Mouse (Mus musculus): ENCODE measurements around the gene Myh3. TPM values are rescaled to one million over a fixed set of nuclear protein-coding genes. Genes with fewer than 3 reads are reported as not detected.
"Not testable (repeated sequence)": the region's sequence is repeated elsewhere in the genome, so short reads cannot be mapped to it uniquely, and the experiment has no call there.

Gene Myh3
- polyA plus RNA-seq, 1 experiment from 2014 or later: 0.38 TPM

DNA sequence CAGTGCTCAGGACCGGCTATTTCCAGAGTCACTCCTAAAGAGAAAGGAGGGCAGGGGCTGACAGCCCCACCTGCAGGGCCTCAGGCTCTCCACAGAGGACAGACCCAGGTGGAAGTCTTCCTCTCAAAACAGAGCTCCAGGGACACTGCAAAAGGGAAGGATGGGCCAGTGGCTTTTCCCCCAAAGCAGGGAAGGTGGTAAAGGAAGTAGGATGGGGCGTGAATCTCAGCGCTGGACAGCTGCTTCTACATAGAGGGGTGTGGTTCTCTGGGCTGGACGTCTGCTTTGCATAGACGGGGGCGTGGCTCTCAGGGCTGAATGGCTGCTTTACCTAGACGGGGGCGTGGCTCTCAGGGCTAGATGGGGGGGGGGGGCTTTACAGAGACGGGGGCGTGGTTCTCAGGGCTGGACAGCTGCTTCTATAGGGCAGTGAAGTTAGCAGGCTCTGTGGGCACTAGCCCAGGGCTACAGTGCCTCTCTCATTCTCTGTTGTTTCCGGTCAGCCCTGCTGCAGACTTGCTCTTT, 3.1 kb downstream of the Myh3 start:
- Histone ChIP-seq H3K9me3 (ENCODE audit: control insufficient read depth, low read length) (no peaks in the 10 kb centered on the region), H3K4me3 (ENCODE audit: low read depth, low read length) (no peak overlapping the region), H3K9ac (ENCODE audit: low read depth, low read length) (no peak overlapping the region), H3K4me1 (replicated peaks; ENCODE audit: control insufficient read depth, insufficient read depth, low read length) (no peaks in the 10 kb centered on the region), H3K4me2 (no peak overlapping the region), H3K36me3 (ENCODE audit: control insufficient read depth, insufficient read depth, low read length) (no peaks in the 10 kb centered on the region), H3K27me3 (replicated peaks; ENCODE audit: control insufficient read depth, insufficient read depth, low read length) (peaks cover 24% of the 10 kb centered on the region), H3K27ac (ENCODE audit: low read depth, low read length) (no peak overlapping the region)
- DNase-seq (ENCODE audit: low spot score): peak; percentile 56
- ATAC-seq (replicated peaks; ENCODE audit: low FRiP score): peak; percentile 75
- 4% methylated on average over 11 of the region's 11 CpGs for WGBS

DNA sequence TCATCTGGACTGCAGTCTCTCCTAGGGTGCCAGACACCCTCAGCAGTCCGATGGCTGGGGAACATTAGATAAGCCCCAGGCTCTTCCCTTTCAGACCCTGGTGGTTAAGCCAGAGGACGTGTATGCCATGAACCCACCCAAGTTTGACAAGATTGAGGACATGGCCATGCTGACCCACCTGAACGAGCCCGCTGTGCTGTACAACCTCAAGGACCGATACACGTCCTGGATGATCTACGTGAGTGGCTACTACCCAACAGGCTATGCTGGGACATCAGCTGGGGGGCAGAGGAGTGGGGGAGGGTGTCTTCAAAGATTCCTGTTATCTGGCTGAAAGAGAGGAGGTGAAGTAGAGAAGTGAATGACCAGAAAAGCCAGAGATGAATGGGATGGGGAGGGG, 4.1 kb downstream of the Myh3 start:
- Histone ChIP-seq H3K27me3 (replicated peaks; ENCODE audit: control insufficient read depth, insufficient read depth, low read length) (peaks cover 24% of the 10 kb centered on the region), H3K4me3 (ENCODE audit: low read depth, low read length) (no peak overlapping the region), H3K4me1 (replicated peaks; ENCODE audit: control insufficient read depth, insufficient read depth, low read length) (no peaks in the 10 kb centered on the region), H3K27ac (ENCODE audit: low read depth, low read length) (no peak overlapping the region), H3K36me3 (ENCODE audit: control insufficient read depth, insufficient read depth, low read length) (no peaks in the 10 kb centered on the region), H3K4me2 (no peak overlapping the region), H3K9ac (ENCODE audit: low read depth, low read length) (no peak overlapping the region), H3K9me3 (ENCODE audit: control insufficient read depth, low read length) (no peaks in the 10 kb centered on the region)
- DNase-seq (ENCODE audit: low spot score) (no peak), ATAC-seq (replicated peaks; ENCODE audit: low FRiP score) (no peak)
- WGBS: 67% methylated on average over 7 of the region's 7 CpGs

DNA sequence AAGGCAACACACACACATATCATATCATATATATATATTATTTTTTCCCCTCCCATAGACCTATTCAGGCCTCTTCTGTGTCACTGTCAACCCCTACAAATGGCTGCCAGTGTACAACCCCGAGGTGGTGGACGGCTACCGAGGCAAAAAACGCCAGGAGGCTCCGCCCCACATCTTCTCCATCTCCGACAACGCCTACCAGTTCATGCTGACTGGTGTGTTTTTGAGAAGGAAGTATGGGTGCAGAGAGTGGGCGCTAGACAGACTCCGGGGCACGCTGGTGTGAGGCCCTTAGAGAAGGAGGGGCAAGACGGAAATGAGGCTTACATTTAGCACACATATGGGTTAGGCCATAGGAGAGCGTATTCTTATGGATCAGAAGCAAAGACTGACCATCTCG, 4.7 kb downstream of the Myh3 start:
- Histone ChIP-seq H3K4me2 (no peak overlapping the region), H3K9me3 (ENCODE audit: control insufficient read depth, low read length) (no peaks in the 10 kb centered on the region), H3K4me1 (replicated peaks; ENCODE audit: control insufficient read depth, insufficient read depth, low read length) (no peaks in the 10 kb centered on the region), H3K36me3 (ENCODE audit: control insufficient read depth, insufficient read depth, low read length) (no peaks in the 10 kb centered on the region), H3K9ac (ENCODE audit: low read depth, low read length) (no peak overlapping the region), H3K27me3 (replicated peaks; ENCODE audit: control insufficient read depth, insufficient read depth, low read length) (peaks cover 24% of the 10 kb centered on the region), H3K4me3 (ENCODE audit: low read depth, low read length) (no peak overlapping the region), H3K27ac (ENCODE audit: low read depth, low read length) (no peak overlapping the region)
- ATAC-seq (replicated peaks; ENCODE audit: low FRiP score) (no peak), DNase-seq (ENCODE audit: low spot score) (no peak)
- 72% methylated on average over 13 of the region's 13 CpGs for WGBS

DNA sequence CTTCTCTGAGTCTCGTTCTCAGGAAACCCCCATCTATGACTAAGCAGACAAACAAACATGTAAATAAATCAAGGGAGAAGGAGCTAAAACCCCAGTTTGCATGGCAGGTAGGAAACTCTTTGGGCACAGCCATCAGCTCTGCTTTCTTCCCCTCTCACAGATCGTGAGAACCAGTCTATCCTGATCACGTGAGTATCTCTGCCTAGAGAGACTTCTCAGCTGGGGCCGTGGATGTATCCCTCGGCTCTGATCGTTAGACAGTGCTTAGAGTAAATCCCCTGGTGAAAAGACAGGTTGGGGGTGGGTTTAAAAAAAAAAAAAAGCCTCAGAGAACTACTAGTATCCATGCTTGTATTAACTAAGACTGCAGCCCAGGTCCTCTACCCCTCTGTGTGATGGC, 5.1 kb downstream of the Myh3 start:
- no peaks in the 10 kb centered on the region for H3K4me1 ChIP-seq (replicated peaks; ENCODE audit: control insufficient read depth, insufficient read depth, low read length)
- H3K4me2 ChIP-seq: no peak overlapping the region
- WGBS: 60% methylated on average over 6 of the region's 6 CpGs

DNA sequence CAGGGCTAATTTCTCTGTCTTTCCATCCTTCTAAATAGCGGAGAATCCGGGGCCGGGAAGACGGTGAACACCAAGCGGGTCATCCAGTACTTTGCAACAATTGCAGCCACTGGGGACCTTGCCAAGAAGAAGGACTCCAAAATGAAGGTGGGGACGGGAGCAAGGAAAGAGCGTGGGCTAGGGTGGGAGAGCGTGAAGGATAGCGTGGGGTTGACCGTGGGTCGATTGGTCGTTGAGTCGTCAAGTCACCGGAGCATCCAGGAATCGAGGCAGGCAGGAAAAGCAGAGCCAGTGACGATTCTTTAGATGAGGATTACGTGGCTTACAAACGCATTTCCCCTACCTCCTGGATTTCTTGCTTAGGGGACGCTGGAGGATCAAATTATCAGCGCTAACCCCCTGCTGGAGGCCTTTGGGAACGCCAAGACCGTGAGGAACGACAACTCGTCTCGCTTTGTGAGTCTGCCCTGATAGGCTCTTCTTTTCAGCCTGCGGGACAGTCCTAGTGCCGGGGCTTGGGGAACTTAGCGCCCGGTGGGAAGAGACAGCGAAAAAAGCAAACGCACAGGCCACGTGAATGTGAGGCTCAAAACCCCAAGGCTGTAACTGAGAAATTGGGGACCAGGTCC, 5.7 kb downstream of the Myh3 start:
- Histone ChIP-seq H3K27me3 (replicated peaks; ENCODE audit: control insufficient read depth, insufficient read depth, low read length) (peaks cover 26% of the 10 kb centered on the region), H3K27ac (ENCODE audit: low read depth, low read length) (no peak overlapping the region), H3K36me3 (ENCODE audit: control insufficient read depth, insufficient read depth, low read length) (no peaks in the 10 kb centered on the region), H3K4me2 (no peak overlapping the region), H3K4me1 (replicated peaks; ENCODE audit: control insufficient read depth, insufficient read depth, low read length) (no peaks in the 10 kb centered on the region), H3K9me3 (ENCODE audit: control insufficient read depth, low read length) (no peaks in the 10 kb centered on the region), H3K4me3 (ENCODE audit: low read depth, low read length) (no peak overlapping the region), H3K9ac (ENCODE audit: low read depth, low read length) (no peak overlapping the region)
- WGBS: 39% methylated on average over 32 of the region's 32 CpGs
- DNase-seq (ENCODE audit: low spot score): no peak
- no peak for ATAC-seq (replicated peaks; ENCODE audit: low FRiP score)

More for the DNA sequence above, 5.1 kb downstream of the Myh3 start:
- Histone ChIP-seq H3K4me3 (ENCODE audit: low read depth, low read length) (no peak overlapping the region), H3K27me3 (replicated peaks; ENCODE audit: control insufficient read depth, insufficient read depth, low read length) (peaks cover 24% of the 10 kb centered on the region), H3K36me3 (ENCODE audit: control insufficient read depth, insufficient read depth, low read length) (no peaks in the 10 kb centered on the region), H3K27ac (ENCODE audit: low read depth, low read length) (no peak overlapping the region), H3K9me3 (ENCODE audit: control insufficient read depth, low read length) (no peaks in the 10 kb centered on the region), H3K9ac (ENCODE audit: low read depth, low read length) (no peak overlapping the region)
- DNase-seq (ENCODE audit: low spot score) (no peak), ATAC-seq (replicated peaks; ENCODE audit: low FRiP score) (no peak)

DNA sequence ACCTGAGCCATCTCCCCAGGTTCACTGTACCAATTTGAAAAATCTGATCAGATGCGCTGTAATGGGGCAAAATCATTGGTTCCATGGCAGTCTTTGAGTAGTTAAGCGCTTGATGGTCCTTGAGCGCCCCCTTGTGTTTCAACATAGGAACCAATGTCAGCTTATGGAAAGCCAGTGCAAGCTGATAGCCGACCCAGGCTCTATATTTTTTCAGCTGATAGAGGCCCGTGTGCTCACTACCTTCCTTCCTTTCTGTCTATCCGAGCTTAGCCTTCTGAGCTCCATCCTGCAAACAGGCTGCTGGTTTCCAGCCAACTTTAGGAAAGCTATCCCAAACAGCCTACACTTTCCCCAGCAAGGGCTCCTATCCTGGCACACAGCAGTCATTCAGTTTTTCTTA, 7.4 kb downstream of the Myh3 start:
- Histone ChIP-seq H3K36me3 (ENCODE audit: control insufficient read depth, insufficient read depth, low read length) (no peaks in the 10 kb centered on the region), H3K9ac (ENCODE audit: low read depth, low read length) (no peak overlapping the region), H3K27ac (ENCODE audit: low read depth, low read length) (no peak overlapping the region), H3K4me2 (no peak overlapping the region), H3K9me3 (ENCODE audit: control insufficient read depth, low read length) (no peaks in the 10 kb centered on the region), H3K4me3 (ENCODE audit: low read depth, low read length) (no peak overlapping the region), H3K4me1 (replicated peaks; ENCODE audit: control insufficient read depth, insufficient read depth, low read length) (no peaks in the 10 kb centered on the region), H3K27me3 (replicated peaks; ENCODE audit: control insufficient read depth, insufficient read depth, low read length) (peaks cover 30% of the 10 kb centered on the region)
- ATAC-seq (replicated peaks; ENCODE audit: low FRiP score): peak; percentile 30; the same call in 1 of the 2 replicates
- WGBS: 2% methylated on average over 6 of the region's 6 CpGs
- DNase-seq (ENCODE audit: low spot score): peak; percentile 56

DNA sequence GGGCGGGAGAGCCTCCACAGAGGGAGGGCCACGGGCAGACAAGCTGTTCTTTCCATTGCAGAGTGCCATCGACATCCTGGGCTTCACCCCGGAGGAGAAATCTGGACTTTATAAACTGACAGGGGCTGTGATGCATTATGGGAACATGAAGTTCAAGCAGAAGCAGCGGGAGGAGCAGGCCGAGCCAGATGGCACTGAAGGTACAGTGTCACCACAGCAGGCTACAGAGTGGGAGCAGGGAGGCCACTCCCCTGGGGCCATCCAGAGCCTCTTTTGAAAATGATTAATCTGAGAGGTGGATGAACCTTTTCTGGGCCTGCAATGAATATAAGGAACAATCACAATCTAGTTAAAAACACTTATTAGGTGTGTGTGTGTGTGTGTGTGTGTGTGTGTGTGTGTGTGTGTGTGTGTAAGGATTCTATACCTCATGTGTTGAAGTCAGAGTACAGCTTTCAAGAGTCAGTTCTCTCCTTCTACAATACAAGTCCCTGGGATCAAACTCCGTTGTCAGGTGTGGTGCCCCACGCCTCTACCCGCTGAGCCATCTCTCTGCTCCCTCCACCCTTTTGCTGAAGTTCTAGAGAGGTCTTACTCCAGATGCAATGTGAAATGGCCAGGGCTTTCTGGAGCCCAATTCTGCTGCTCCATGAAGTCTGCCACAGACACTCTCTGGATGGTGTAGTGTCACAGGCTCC, 8.5 kb downstream of the Myh3 start:
- H3K4me3 ChIP-seq (ENCODE audit: low read depth, low read length): no peak overlapping the region
- no peak overlapping the region for H3K4me2 ChIP-seq
- no peak overlapping the region for H3K27ac ChIP-seq (ENCODE audit: low read depth, low read length)
- no peaks in the 10 kb centered on the region for H3K4me1 ChIP-seq (replicated peaks; ENCODE audit: control insufficient read depth, insufficient read depth, low read length)
- DNase-seq (ENCODE audit: low spot score) (no peak), ATAC-seq (replicated peaks; ENCODE audit: low FRiP score) (no peak)
- H3K9me3 ChIP-seq (ENCODE audit: control insufficient read depth, low read length): no peaks in the 10 kb centered on the region
- H3K9ac ChIP-seq (ENCODE audit: low read depth, low read length): no peak overlapping the region
- no peaks in the 10 kb centered on the region for H3K36me3 ChIP-seq (ENCODE audit: control insufficient read depth, insufficient read depth, low read length)
- WGBS: 49% methylated on average over 9 of the region's 9 CpGs
- H3K27me3 ChIP-seq (replicated peaks; ENCODE audit: control insufficient read depth, insufficient read depth, low read length): peaks cover 30% of the 10 kb centered on the region

DNA sequence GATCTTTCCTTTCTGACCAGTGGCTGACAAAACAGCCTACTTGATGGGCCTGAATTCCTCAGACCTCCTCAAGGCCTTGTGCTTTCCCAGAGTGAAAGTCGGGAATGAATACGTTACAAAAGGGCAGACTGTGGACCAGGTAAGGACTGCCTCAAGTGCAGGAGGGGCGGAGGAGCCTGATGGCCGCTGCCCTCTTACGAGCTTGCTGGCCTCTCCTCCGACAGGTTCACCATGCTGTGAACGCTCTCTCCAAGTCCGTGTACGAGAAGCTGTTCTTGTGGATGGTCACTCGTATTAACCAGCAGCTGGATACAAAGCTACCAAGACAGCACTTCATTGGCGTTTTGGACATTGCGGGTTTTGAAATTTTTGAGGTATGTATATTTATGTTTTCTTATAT, 9.1 kb downstream of the Myh3 start:
- Histone ChIP-seq H3K4me1 (replicated peaks; ENCODE audit: control insufficient read depth, insufficient read depth, low read length) (no peaks in the 10 kb centered on the region), H3K27me3 (replicated peaks; ENCODE audit: control insufficient read depth, insufficient read depth, low read length) (peaks cover 30% of the 10 kb centered on the region), H3K4me2 (no peak overlapping the region), H3K36me3 (ENCODE audit: control insufficient read depth, insufficient read depth, low read length) (no peaks in the 10 kb centered on the region), H3K9me3 (ENCODE audit: control insufficient read depth, low read length) (no peaks in the 10 kb centered on the region), H3K4me3 (ENCODE audit: low read depth, low read length) (no peak overlapping the region), H3K27ac (ENCODE audit: low read depth, low read length) (no peak overlapping the region), H3K9ac (ENCODE audit: low read depth, low read length) (no peak overlapping the region)
- DNase-seq (ENCODE audit: low spot score) (no peak), ATAC-seq (replicated peaks; ENCODE audit: low FRiP score) (no peak)
- WGBS: 78% methylated on average over 12 of the region's 12 CpGs

DNA sequence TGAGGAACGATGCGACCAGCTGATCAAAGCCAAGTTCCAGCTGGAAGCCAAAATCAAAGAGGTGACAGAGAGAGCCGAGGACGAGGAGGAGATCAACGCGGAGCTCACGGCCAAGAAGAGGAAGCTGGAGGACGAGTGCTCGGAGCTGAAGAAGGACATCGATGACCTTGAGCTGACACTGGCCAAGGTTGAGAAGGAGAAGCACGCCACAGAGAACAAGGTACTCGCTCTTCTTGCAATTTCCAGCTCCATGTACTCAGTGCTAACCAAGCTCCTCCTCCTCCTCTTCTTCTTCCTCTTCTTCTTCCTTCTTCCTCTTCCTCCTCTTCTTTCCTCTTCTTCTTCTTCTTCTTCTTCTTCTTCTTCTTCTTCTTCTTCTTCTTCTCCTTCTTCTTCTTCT, 14.3 kb downstream of the Myh3 start:
- not testable (repeated sequence) for H3K9me3 ChIP-seq (ENCODE audit: control insufficient read depth, low read length); DNase-seq (ENCODE audit: low spot score); H3K4me3 ChIP-seq (ENCODE audit: low read depth, low read length); ATAC-seq (replicated peaks; ENCODE audit: low FRiP score); H3K4me2 ChIP-seq; H3K27ac ChIP-seq (ENCODE audit: low read depth, low read length); H3K27me3 ChIP-seq (replicated peaks; ENCODE audit: control insufficient read depth, insufficient read depth, low read length); H3K36me3 ChIP-seq (ENCODE audit: control insufficient read depth, insufficient read depth, low read length); H3K4me1 ChIP-seq (replicated peaks; ENCODE audit: control insufficient read depth, insufficient read depth, low read length); H3K9ac ChIP-seq (ENCODE audit: low read depth, low read length)
- 83% methylated on average over 9 of the region's 12 CpGs for WGBS
